Mouse (Mus musculus) neural tube, embryonic 14.5 days (tissue): ENCODE measurements around the gene Hs2st1. TPM values are rescaled to one million over a fixed set of nuclear protein-coding genes. Genes with fewer than 3 reads are reported as not detected.

Experiments used
- ATAC-seq: fragments of 200-750 bp; cut with Nextera tagmentation; 2 replicates; pipeline ENCODE4 v1.8.0; 2017; ENCODE audit warnings: low read depth, mild to moderate bottlenecking, moderate TSS enrichment, moderate library complexity
- H3K27ac ChIP-seq: fragments of 300-500 bp; sonication (generic); 2 replicates; pipeline ENCODE4 v1.5.1; 2014; ENCODE audit warnings: low read depth, mild to moderate bottlenecking, control low read depth, low read length, moderate library complexity, mixed read lengths
- H3K27me3 ChIP-seq: fragments of 300-500 bp; sonication (generic); 2 replicates; pipeline ENCODE4 v1.6.1; 2014; ENCODE audit warnings: low read length; ENCODE audit not compliant: control insufficient read depth, insufficient read depth
- H3K36me3 ChIP-seq: fragments of 300-500 bp; sonication (generic); 2 replicates; pipeline ENCODE4 v1.6.1; 2014; ENCODE audit warnings: low read length, mixed read lengths; ENCODE audit not compliant: control insufficient read depth, insufficient read depth
- H3K4me1 ChIP-seq: fragments of 300-500 bp; sonication (generic); 2 replicates; pipeline ENCODE4 v1.6.1; 2014; ENCODE audit warnings: low read length; ENCODE audit not compliant: control insufficient read depth, insufficient read depth
- H3K4me2 ChIP-seq: fragments of 300-500 bp; sonication (generic); 2 replicates; pipeline ENCODE4 v1.6.1; 2014; ENCODE audit warnings: mild to moderate bottlenecking, low read depth, low read length, control low read depth
- H3K4me3 ChIP-seq: fragments of 300-500 bp; sonication (generic); 2 replicates; pipeline ENCODE4 v1.5.1; 2014; ENCODE audit warnings: low read depth, low read length, control low read depth, mixed read lengths
- H3K9ac ChIP-seq: fragments of 300-500 bp; sonication (generic); replicated peaks from 2 replicates; pipeline ENCODE4 v1.6.1; 2014; ENCODE audit warnings: low read depth, mild to moderate bottlenecking, control low read depth, low read length, mixed read lengths
- H3K9me3 ChIP-seq: fragments of 300-500 bp; sonication (generic); 2 replicates; pipeline ENCODE4 v1.6.1; 2016; ENCODE audit warnings: low read length; ENCODE audit not compliant: control insufficient read depth
- whole genome bisulfite sequencing: fragments of 180-500 bp; shearing (Covaris S2); extraction: QIAGEN DNeasy Blood & Tissue Kit; methylation state at CpG from one replicate; pipeline ENCODE4 v1.1.7; 2014; 5-methylcytosine and 5-hydroxymethylcytosine counted together
- polyA plus RNA-seq: library from polyadenylated mRNA; unstranded; fragments of >200 nt; fragmentation: Nextera tagmentation; extraction: Ambion mirVana; gene quantifications from 2 replicates; pipeline ENCODE4 v1.2.1, GENCODE M21; 2014

The Hs2st1 gene
- polyA plus RNA-seq, 1 experiment from 2014 or later = 17.0 TPM

- Histone ChIP-seq H3K4me2 (no peak overlapping the region), H3K27me3 (no peaks in the 10 kb centered on the region), H3K27ac (no peak overlapping the region), H3K9me3 (no peaks in the 10 kb centered on the region), H3K4me3 (no peak overlapping the region), H3K4me1 (no peaks in the 10 kb centered on the region), H3K9ac (no peak overlapping the region), H3K36me3 (no peaks in the 10 kb centered on the region)
- no peak for ATAC-seq
- WGBS = 90% methylated on average over 16 of the region's 16 CpGs
Measured at GRCm38 (mm10) chr3:144513169-144514121, 56.5 kb downstream of the Hs2st1 start.

- 94% methylated on average over 3 of the region's 3 CpGs for WGBS
- no peaks in the 10 kb centered on the region for H3K9me3 ChIP-seq
- H3K27ac ChIP-seq = no peak overlapping the region
- H3K9ac ChIP-seq = no peak overlapping the region
- H3K27me3 ChIP-seq = no peaks in the 10 kb centered on the region
- H3K4me1 ChIP-seq = peaks cover under 1% of the 10 kb centered on the region; the same call in 1 of the 2 replicates
- ATAC-seq = no peak
- H3K36me3 ChIP-seq = no peaks in the 10 kb centered on the region
- no peak overlapping the region for H3K4me3 ChIP-seq
- H3K4me2 ChIP-seq = no peak overlapping the region
Measured at GRCm38 (mm10) chr3:144510724-144511123, 59.3 kb downstream of the Hs2st1 start.

- WGBS = 76% methylated on average over 4 of the region's 4 CpGs
- H3K27me3 ChIP-seq = no peaks in the 10 kb centered on the region
- H3K36me3 ChIP-seq = no peaks in the 10 kb centered on the region
- H3K9me3 ChIP-seq = no peaks in the 10 kb centered on the region
- no peak for ATAC-seq
- no peak overlapping the region for H3K4me2 ChIP-seq
- H3K4me3 ChIP-seq = no peak overlapping the region
- no peak overlapping the region for H3K27ac ChIP-seq
- peaks cover 3% of the 10 kb centered on the region; the same call in 1 of the 2 replicates for H3K4me1 ChIP-seq
- no peak overlapping the region for H3K9ac ChIP-seq
Measured at GRCm38 (mm10) chr3:144508342-144508741, 61.6 kb downstream of the Hs2st1 start.

- Histone ChIP-seq H3K27me3 (no peaks in the 10 kb centered on the region), H3K9me3 (no peaks in the 10 kb centered on the region), H3K27ac (no peak overlapping the region), H3K4me1 (peaks cover 3% of the 10 kb centered on the region; the same call in 1 of the 2 replicates), H3K36me3 (no peaks in the 10 kb centered on the region), H3K4me3 (no peak overlapping the region), H3K4me2 (no peak overlapping the region), H3K9ac (no peak overlapping the region)
- WGBS = 41% methylated on average over 5 of the region's 5 CpGs
- no peak for ATAC-seq
Measured at GRCm38 (mm10) chr3:144507885-144508284, 62.1 kb downstream of the Hs2st1 start.

- Histone ChIP-seq H3K4me3 (no peak overlapping the region), H3K27ac (no peak overlapping the region), H3K4me1 (peaks cover 3% of the 10 kb centered on the region; the same call in 1 of the 2 replicates), H3K9ac (no peak overlapping the region), H3K27me3 (no peaks in the 10 kb centered on the region), H3K4me2 (no peak overlapping the region), H3K36me3 (no peaks in the 10 kb centered on the region), H3K9me3 (no peaks in the 10 kb centered on the region)
- no peak for ATAC-seq
- WGBS = 7% methylated on average over 3 of the region's 3 CpGs
Measured at GRCm38 (mm10) chr3:144506213-144506612, 63.8 kb downstream of the Hs2st1 start.

GRCm38 (mm10) chr3:144501930-144502329, 68.1 kb downstream of the Hs2st1 start:
- peak; percentile 41; the same call in 1 of the 2 replicates for ATAC-seq
- H3K4me1 ChIP-seq = peaks cover 3% of the 10 kb centered on the region; the same call in 1 of the 2 replicates
- H3K36me3 ChIP-seq = no peaks in the 10 kb centered on the region
- no peak overlapping the region for H3K9ac ChIP-seq
- no peaks in the 10 kb centered on the region for H3K27me3 ChIP-seq
- no peak overlapping the region for H3K4me2 ChIP-seq
- H3K4me3 ChIP-seq = no peak overlapping the region
- WGBS = 27% methylated on average over 7 of the region's 7 CpGs
- H3K9me3 ChIP-seq = no peaks in the 10 kb centered on the region
- H3K27ac ChIP-seq = no peak overlapping the region

- H3K4me3 ChIP-seq = no peak overlapping the region
- H3K4me1 ChIP-seq = 0 out of 2 replicates have a peak, but pooled peaks cover 2% of the 10 kb centered on the region
- no peaks in the 10 kb centered on the region for H3K9me3 ChIP-seq
- ATAC-seq = no peak
- H3K27ac ChIP-seq = no peak overlapping the region
- H3K9ac ChIP-seq = no peak overlapping the region
- WGBS = 69% methylated on average over 5 of the region's 5 CpGs
- H3K4me2 ChIP-seq = no peak overlapping the region
- no peaks in the 10 kb centered on the region for H3K36me3 ChIP-seq
- no peaks in the 10 kb centered on the region for H3K27me3 ChIP-seq
Measured at GRCm38 (mm10) chr3:144496762-144497161, 73.2 kb downstream of the Hs2st1 start.

GRCm38 (mm10) chr3:144494838-144495237, 75.1 kb downstream of the Hs2st1 start:
- no peaks in the 10 kb centered on the region for H3K36me3 ChIP-seq
- no peak overlapping the region for H3K4me2 ChIP-seq
- no peak overlapping the region for H3K27ac ChIP-seq
- H3K4me3 ChIP-seq = no peak overlapping the region
- no peaks in the 10 kb centered on the region for H3K27me3 ChIP-seq
- no peak overlapping the region for H3K9ac ChIP-seq
- H3K4me1 ChIP-seq = 0 out of 2 replicates have a peak, but pooled peaks cover 2% of the 10 kb centered on the region
- H3K9me3 ChIP-seq = no peaks in the 10 kb centered on the region
- no peak for ATAC-seq
- 49% methylated on average over 5 of the region's 5 CpGs for WGBS

- no peak overlapping the region for H3K27ac ChIP-seq
- H3K36me3 ChIP-seq = no peaks in the 10 kb centered on the region
- H3K9me3 ChIP-seq = no peaks in the 10 kb centered on the region
- no peaks in the 10 kb centered on the region for H3K27me3 ChIP-seq
- ATAC-seq = no peak
- H3K4me3 ChIP-seq = no peak overlapping the region
- H3K4me2 ChIP-seq = no peak overlapping the region
- WGBS = 98% methylated on average over 2 of the region's 2 CpGs
- H3K9ac ChIP-seq = no peak overlapping the region
- no peaks in the 10 kb centered on the region for H3K4me1 ChIP-seq
Measured at GRCm38 (mm10) chr3:144488787-144489186, 81.2 kb downstream of the Hs2st1 start.
